Mouse (Mus musculus) adrenal gland, postnatal 14 days (tissue): ENCODE data around the gene Zp2. TPM values are rescaled to one million over a fixed set of nuclear protein-coding genes. Genes with fewer than 3 reads are reported as not detected.
A peak's percentile ranks its signal among the peaks of the same experiment; 100 is the strongest.

Experiments
- DNase-seq: peaks from one replicate; pipeline ENCODE4 v3.0.0; 2021; ENCODE audit warnings: mixed read lengths
- total RNA-seq: library from RNA; stranded (reverse); gene quantifications from 2 replicates; pipeline ENCODE4 v1.2.3, GENCODE M21; 2021

Gene Zp2
- total RNA-seq, 1 experiment from 2014 or later, result not detected

DNA sequence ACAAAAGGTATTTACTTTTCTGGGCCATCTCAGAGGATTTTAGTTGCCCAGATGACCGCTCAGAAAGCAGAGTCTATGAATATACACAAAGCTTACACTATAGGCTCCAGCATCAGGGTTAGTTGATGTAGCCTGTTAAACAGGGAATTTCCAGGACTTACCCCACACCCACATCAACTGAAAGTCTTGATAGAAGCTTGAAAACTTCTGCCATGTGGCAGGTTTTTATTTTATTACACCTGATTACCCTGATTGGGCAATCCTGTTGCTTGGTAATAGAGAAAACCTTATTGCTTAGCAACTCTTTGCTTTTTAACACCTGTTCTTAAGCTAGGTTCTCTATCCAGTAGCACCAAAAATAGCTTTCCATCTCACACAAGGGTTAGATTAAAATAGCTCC lies 2.3 kb downstream of the Zp2 start:
- no peak for DNase-seq

DNA sequence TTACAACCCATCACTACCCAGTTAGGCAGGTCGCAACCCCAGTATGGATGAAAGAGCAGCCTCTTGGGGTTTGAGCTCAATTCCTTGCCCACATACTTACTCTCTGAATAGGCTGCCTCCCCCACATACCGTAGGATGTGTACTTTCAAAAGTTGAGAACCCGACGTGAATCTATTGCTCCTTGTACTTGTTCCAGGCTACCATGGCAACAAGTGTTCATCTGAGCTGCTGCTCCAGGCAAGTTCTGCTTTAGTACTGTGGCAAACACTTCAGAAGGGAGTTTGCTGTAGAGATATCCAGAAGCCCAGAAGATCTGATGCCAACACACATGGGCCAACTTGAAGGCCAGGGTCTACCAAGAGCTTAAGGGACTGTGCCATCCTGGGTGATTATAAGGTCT lies 16.1 kb downstream of the Zp2 start:
- DNase-seq, result no peak

DNA sequence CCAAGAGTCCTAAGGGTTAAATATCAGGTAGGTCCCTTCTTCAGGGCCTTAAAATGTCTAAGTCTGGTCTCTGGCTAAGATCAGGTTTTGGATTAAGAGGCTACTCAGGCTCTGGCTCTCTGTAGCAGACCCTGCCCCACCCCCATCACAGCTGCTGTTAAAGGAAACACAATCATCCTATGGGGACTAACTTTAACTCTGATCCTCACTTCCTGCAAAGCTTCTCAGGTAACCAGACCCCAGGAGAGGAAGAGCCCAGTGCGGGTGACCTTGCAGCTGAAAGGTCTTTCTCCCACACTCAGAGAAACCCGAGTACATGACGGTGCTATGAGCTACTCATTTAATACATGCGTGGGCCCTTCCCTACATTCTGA lies 17.4 kb downstream of the Zp2 start:
- DNase-seq, result no peak

DNA sequence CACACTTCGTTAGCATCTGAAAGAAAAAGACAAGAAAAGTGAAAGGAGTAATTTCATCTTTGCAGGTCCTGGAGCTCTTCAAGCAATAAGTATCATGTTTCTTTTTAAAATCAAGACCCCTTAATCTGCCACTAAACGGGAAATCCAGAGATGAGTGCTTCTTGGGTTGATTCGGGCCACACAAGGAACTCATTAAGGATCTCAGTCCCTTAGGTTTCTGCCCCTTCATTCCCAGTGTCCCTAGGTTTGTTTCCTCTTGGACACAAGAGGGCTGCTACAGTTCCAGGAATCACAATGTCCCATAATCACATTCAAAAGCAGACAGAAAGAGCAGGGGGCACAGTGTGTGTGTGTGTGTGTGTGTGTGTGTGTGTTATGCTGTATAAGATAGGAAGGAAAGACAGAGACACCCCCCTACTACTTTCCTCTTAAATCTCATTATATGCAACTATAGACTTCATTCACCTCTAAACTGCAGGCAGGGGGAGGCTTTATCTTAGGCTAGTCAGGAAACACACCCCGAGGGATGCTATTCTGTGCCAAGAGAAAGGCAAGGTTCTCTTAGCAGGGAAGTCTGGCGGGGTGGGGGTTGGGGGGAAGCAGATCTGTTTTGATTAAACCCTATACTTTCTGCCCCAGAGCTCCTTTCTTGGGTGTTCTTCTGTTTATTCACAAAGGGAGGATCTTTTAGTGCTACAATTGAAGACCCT lies 18.0 kb downstream of the Zp2 start:
- DNase-seq, result no peak

DNA sequence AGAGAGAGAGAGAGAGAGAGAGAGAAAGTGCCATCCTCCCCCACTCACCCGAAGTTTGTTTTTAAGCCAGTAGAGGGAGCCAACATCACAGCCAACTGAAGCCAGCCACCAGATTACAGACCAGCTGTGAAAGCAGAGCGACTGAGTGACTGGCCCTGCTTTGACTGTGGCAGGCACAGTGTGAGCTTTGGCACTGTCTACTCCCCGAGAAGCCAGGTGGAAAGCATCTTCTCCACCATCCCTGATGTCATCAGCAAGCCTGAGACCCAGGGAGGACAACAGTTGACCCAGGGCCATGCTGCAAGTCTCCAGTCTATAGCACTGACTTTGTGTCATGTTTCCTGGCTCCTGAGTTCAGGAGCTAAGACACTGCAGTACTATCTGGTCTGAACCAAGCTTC lies 20.2 kb downstream of the Zp2 start:
- peak; percentile 81 for DNase-seq

DNA sequence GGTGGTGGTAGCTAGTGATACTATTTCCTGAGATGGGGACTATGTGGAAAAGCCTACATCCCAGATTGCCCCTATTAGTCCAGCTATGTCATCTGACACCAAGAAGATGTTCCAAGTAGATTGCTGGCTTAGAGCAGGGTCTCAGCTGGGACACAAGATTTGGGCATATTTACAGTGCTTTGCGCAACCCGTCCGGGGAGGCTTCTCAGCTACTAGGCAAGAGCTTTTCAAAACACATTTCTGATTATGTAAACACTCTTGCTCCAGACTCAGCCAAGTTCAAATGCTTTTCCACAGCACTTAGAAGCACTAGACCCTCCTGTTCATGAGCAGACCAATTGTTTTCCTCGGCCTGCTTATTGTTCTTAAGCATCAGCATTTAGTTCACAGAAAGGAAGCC lies 21.3 kb downstream of the Zp2 start:
- DNase-seq, result peak; percentile 59

DNA sequence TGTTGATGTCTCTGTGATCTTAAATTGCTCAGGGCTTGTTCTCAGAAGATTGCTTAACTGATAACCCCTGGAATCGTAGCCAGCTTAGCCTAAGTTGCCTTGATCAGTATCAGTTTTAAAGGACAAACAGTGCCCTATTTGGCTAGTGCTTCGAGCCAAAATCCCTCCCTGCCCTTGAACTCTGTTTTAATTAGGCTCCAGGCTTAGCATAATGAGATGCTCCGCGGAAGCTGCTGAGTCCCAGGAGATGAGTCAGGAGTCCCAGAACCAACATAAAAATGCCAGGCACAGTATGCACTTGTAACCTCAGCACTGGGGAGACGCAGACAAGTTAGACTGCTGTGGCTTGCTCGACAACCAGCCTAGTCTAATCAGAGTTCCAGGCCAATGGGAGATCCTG lies 27.6 kb downstream of the Zp2 start:
- peak; percentile 35 for DNase-seq

DNA sequence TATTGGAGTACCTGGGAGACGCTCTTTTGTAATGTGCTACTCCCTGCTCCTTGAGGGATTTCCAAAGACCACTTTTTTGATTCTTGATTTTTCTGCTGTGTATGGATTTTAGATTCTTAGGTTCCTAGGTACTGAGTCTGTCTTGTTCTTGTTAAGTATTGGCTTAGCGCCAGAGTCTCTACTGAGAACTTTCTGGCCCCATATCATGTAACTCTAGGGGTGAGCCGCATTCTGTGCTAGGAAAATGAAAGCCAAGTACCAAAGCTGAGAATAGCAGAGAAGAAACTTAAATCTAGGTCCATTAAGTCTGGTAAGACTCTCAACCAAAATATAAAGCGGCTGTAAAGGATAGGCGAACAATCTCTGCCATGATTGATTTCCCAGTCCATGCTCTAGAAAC lies 28.1 kb downstream of the Zp2 start:
- DNase-seq, result no peak

DNA sequence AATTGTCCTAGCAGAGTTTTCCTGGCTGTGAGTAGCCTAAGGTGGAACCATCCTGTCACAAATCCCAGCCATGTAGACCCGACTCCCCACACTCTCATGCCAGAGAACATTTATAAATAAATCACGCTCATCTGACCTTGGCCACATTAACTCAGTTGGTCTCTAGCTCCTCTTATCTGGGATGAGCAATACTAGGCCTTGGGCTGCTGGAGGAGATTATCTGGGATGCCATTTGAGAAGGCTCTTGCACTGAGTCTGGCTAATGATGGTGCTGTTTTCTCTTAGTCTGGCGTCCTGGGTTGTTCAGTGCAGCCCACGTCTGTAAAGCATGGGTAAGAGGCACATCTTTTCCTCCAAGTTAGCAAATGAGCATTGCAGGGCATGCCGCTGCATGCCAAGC lies 35.4 kb downstream of the Zp2 start:
- peak; percentile 55 for DNase-seq

DNA sequence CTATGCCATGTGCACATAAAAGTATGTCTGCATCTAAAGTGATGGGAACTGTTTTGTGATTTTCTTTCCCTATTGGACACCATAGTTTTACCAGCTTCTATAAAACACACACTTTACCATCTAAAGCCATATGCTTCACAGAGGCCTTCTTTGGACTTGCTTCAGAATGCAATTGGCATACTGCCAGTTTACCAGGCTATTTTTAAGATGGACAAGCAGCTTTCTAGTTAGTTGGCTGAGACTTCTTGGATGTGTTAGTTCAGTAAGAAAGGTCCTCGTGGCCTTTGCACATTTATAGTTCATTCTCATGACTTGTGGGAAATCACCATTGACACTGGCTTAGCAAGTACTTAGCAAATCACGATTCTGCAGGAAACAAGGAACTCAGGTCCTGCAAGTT lies 38.7 kb downstream of the Zp2 start:
- DNase-seq, result no peak

DNA sequence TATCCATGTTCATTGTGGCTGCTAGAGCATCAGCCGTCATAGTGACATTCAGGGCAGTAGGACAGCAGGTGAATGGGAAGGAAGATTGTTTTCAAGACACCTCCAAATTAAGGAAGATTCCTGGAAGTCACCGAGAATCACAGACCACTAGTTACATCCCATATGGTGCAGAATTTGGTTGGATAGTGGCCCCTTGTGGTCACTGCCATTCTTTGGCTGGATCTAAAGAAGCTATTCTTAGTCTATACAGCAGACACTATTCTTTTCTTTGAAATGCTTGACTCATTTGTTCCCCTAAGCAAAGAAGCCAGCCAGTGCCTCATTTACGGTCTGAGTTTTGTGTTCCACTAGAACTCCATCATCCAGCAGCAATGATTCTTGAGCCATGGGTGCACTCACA lies 40.1 kb downstream of the Zp2 start:
- no peak for DNase-seq

DNA sequence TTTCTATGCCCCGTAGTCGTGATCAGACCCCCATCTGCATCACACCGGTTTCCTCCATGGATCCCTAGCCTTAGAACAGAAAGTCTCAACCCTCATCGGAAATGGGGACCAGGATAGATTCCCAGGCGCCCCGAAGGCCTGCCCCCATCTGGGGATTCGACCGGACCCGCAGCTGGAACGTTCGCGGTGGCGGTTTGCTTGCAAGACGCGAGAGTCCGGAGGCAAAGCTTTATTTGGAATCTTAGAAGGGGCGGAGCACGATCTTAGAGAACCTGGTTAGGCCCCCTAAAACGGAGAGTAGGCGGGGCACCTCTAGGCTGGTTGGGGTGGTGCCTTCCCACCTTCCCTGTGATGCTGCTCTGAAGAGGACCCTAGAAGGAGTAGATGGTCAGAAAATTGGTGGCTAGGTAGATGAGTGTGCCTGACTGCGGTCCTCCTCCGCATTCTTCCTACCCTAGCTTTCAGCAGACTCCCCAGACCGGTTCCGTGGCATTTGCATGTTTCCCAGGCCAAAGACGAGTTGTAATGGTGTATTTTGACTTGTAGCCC lies 42.0 kb downstream of the Zp2 start:
- DNase-seq, result peak; percentile 51

DNA sequence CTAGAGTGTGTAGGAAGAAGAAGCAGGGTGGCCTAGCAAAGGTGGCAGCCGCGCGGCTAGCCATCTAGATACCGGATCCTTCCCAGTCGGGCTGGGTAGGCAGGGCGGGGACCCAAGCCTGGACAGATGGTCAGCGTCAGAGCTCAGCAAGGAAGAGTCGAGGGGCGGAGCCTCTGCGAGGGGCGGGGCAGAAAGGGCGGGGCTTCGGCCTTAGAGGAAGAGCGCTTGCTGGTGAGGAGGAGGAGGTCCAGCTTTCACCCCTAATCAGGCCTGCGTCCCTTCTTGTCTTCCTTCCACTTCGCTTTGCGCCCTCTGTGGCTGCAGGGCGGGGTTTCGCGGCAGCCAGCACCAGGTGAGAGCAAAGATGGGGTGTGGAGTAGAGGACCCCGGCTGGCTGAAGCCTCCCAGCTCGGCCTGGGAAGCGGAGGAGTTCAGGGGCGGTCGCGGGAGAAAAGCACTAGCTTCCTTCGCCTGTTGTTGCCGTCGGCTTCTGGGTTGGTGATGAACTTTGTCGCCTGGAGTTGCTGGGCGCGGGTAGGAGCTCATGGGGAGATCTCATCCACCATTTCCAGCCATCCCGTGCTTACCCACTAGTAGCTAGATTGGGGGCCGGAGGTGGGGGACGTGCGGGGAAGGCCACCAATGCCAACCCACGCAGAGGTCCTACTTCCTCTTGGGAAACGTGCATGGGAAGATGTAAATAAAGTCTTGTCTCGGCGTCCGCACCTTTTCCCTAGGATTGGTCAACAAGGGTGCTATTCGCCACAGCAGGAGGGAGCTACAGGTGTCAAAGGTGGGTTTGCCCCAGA lies 42.7 kb downstream of the Zp2 start, which contains the start of gene Tmem159:
Gene Tmem159, plus strand, starts transcription at position 190 of the 809 bp plus-strand sequence.
- peak; percentile 93 for DNase-seq

DNA sequence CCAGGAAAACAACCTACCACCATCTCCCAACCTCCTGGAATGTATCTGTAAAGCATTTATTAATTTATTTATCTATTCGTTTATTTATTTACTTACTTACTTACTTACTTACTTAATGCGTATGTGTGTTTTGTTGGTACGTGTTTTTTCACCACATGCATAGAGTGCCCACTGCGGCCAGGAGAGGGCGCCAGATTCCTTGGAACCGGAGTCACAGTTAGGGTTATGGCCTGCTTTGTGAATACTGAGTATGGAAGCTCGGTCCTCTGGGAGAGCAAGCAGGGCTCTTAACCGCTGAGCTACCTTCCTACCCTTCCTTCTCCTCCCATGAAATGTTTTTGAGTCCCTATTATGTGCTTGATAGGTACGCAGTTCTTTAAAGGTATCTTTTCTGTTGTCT lies 46.7 kb downstream of the Zp2 start:
- DNase-seq, result peak; percentile 90

DNA sequence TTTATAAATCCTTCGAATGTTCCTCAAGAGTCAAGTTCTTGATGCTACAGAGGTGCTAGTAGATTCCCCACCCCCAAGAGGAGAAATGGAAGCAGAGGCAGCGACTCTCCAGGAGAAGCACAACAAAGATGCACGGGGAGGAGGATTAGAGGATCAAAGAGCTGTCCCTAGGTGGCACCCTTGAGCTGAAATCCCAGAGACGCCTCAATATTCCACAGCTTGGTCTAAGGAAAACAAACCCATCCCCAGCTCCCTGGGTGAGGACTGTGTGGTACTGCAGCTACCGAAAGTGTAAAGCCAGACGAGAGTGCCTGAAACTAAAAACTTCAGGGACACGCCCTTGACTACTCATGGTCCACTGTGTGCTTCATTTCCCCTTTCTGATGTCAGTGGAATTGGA lies 47.2 kb downstream of the Zp2 start:
- peak; percentile 72 for DNase-seq

DNA sequence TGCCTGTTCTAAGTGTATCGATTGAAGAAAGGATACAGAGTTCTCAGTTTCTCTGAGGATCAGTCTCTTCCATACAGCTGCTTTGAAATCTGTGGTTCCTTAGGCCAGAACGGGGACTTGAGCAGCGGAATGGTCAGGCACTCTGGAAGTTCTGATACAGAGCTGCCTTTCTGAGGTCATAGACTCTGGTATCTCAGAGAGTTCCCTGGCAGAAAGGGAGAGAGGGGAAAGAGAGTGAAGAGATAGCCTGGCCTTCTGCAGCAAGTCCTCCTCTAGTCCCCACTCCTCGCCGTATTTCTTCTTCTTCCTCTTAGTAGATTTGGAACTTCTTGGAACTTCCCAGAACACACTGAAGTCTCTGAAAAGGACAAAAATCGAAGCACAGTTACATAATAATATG lies 49.9 kb downstream of the Zp2 start, which contains the start of gene Dnah3:
Gene Dnah3, minus strand, starts transcription at position 101 of the 400 bp plus-strand sequence.
- no peak for DNase-seq

DNA sequence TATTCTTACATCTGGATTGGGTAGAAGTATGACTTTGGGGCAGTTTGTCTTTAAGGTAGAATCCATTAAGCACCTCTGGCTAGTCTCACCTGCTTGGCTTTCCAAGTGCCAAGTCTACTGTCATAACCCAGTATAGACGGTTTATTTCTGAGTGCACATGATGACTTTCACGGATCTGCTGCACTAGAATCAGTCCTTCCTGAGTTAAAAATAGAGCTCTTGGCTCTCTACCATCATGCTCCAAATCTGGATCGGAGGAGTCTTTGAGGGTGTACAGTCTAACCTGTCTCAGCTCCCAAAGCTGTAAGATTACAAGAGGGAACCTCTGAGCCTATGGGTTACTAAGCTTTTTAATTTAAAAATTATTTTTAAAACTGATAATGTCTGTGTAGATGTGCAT lies 50.9 kb downstream of the Zp2 start:
- DNase-seq, result no peak

DNA sequence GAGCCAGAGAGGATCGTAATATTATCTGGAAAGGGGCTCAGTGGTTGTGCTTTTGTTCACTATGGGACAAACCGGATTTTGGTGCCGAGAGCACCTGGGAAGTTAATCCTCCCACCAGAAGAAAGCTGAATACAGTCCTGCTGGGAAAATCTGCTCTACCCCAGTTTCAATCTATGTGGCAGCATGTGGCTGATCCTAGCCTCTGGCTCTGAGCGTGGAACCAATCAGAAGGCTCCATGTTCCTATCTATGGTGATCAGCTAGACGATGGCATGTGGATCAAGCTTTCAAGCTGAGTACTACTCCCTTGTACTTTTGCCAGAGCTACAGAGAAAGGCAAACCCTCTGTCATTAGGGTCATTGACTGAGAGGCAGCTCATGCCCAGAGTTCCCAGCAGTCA lies 52.1 kb downstream of the Zp2 start:
- DNase-seq, result no peak

DNA sequence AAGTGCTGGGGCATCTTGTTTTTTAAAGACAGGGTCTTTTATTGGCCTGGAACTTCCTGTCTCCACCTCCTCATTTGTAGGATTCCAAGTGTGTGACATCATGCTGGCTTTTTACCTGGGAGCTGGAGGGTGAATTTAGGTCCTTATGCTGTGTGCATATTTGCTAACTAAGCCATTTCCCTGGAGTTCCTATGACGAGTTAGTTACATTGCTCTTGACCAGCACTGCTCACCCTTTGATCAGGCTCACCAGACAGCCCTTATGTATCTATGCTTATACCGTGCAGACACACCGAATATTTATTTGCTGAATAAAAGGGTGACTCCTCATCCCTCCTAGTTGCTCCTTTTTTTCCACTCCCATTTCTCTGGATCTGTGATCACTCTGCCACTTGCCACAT lies 64.9 kb downstream of the Zp2 start:
- no peak for DNase-seq
